Mouse (Mus musculus): ENCODE measurements around the gene Ing1.

Gene Ing1

DNA sequence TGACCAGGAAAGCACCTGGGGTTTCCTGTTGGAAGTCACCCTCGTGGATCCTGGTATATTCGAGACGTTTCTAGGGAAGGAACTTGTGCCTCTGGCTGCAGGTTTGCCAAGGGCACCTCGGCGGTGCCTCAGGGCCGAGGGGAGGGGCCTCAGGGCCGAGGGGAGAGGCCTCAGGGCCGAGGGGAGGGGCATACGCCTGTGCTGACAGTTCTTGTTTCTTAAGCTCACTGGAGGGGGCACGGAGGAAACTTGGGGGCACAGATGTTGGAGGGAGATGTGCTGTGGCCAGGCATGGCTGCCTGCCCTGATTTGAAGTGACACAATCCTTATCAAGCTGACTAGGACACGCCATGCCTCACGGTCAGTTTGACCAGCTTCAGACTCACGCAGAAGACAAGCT, 36.9 kb downstream of the Ing1 start:
- DNase-seq: no peak

DNA sequence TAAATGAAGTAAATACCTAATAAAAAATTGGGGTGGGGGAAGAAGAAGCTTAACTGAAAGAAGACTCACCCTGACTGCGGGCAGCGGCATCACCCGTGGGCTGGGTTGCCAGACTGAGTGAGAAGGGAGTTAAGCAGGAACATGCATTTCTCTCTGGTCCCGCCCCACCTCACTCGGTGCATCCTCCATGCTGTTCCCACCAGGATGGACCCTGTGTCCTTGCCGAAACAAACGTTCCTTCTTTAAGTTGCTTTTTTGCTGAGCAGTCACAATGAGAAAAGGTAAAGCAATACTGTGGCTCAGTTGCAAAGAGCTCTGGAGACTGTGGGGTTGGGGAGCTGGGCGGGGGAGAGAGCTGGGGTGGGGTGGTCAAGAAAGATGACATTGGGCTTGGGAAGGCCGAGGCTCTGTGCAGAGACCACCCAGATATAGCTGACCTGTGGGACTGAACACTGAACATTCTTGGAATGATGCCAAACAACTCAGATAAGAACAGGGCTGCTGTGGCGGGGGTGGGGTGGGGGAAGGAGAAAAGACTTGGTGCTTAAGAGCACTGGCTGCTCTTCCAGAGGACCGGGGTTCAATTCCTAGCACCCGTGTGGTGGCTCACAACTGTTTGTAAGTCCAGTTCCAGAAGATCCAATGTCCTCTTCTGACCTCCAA, 38.0 kb downstream of the Ing1 start:
- no peak for DNase-seq

DNA sequence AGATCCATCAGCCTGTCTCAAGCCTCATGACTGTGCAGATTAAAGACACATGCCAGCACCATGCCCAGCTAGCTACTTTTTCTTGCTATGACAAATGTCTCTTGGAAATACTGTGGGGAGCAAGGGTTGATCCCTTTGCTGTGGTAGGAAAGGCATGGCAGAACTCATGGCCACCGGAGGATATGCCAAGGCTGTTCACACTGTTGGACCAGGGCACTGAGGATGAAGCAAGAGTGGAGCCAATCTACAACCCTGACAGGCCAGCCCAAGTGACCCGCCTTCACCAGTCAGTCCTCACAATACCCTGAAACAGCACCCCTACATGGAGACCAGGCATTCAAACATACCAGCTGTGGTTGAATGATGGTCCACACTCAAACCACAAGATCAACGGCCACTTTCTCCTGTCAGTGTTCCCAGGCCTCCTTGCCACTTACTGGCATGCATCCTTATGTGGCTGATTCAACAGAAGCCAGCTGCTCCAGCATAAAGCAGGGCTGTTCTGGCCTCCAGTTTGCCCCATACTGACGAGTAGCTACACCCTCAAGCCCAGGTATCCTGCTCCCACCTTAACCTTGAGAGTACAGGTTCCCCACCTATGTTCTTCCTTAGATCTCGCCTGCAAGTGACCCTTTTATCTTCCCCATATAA, 45.1 kb downstream of the Ing1 start:
- DNase-seq: no peak

DNA sequence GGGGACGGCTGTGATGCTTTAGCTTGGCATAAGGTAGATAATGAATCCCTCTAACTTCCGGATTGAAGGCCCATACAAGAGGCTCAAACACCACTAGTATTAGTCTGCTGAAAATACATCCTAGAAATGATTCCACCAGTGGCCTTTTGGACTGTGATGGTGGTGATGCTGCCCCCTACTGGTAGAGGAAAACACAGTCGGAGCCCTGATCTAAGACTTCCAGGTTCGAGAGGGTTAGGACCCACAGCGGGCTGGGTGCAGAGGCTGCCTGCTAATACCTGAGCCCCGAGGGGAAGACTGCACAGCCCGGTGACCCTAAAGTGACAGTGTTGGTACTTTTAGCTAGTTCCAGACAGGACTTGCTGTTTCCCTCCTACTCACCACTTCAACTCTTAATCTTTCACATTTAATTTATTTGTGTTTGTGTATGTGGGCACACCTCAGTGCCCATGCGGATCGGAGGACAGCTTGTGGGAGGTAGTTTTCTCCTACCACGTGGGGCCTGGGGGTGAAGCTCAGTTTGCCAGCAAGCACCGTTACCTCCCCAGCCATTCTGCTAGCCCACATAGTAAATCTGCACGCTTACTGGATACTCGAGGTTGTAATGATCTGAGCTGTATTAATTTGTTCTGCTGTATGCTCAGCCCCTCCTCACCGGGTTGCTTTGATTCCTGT, 46.8 kb downstream of the Ing1 start:
- DNase-seq: peak; percentile 76

DNA sequence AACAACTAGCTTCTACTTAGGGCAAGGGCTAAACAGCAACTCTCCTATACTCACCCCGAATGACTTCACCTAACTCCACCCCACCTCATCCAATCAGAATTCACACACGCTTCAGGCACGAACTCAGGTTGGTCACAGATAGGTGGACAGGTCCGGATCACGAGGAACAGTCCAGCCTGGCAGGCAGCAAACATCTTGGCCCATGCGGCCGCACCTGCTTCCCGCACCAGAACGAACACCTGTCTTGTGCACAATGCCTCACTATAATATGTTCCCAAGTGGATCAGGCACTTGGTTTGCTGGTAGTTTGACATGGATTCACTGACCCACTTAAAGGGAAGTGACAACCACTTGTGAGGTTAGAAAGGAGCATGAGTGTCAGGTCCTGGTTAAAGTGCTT, 53.5 kb downstream of the Ing1 start:
- DNase-seq: no peak

Measured in kidney, adult 18-20 months (tissue).